Mouse (Mus musculus): ENCODE measurements at regions not wholly inside any gene's neighbourhood (a gene's known extent, or its start where the extent isn't known, plus 50 kb on each side); places are given as distances from the start of the nearest gene placed in this dataset.

DNA sequence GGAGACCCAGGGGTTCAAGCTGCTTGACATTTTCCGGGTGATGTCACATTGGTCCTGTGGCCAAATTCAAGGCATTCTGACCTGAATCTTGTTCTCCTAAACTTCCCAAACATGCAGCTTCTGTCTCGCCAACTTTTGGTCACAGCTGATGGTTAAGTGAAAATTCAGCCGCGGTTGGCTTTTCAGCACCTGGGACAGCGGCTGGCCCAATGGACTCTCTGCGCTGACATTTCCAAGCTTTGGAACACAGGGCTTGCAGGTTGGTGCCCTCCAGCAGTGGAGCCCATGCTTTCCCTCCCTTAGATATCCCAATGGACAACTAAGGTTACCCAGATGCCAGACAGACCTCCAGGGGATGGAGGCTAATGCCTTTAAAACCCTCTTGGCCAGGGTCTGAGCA lies 100.2 kb downstream of the Aipl1 start:
- Histone ChIP-seq H3K9ac (ENCODE audit: control insufficient read depth, low read depth, low read length, poor library complexity, severe bottlenecking) (no peak overlapping the region), H3K4me3 (ENCODE audit: control insufficient read depth in 1 of 2, insufficient read depth in 1 of 2, low read depth in 2 of 2, low read length in 2 of 2) (no peak overlapping the region), H3K9me3 (replicated peaks; ENCODE audit: insufficient read depth, low read length) (no peaks in the 10 kb centered on the region), H3K79me2 (ENCODE audit: control insufficient read depth, insufficient read depth, low read length, poor library complexity) (no peaks in the 10 kb centered on the region), H3K36me3 (ENCODE audit: control insufficient read depth in 1 of 2, insufficient read depth in 2 of 2, low read length in 2 of 2) (no peaks in the 10 kb centered on the region), H3K27ac (ENCODE audit: control insufficient read depth, low read depth, low read length) (no peak overlapping the region), H3K4me1 (ENCODE audit: control insufficient read depth in 1 of 2, insufficient read depth in 2 of 2, low read length in 2 of 2) (no peaks in the 10 kb centered on the region), H3K27me3 (ENCODE audit: control insufficient read depth in 1 of 2, insufficient read depth in 2 of 2, low read length in 2 of 2) (no peaks in the 10 kb centered on the region)
- DNase-seq (ENCODE audit: low read depth, low spot score): no peak
- TF ChIP-seq ZNF384 (IDR thresholded peaks at IDR 0.05; ENCODE audit: low read depth, low read length) (no peak), TCF12 (IDR thresholded peaks at IDR 0.05; ENCODE audit: low read depth, low read length) (no peak), NELFE (IDR thresholded peaks at IDR 0.05; ENCODE audit: low read depth, low read length) (no peak)

DNA sequence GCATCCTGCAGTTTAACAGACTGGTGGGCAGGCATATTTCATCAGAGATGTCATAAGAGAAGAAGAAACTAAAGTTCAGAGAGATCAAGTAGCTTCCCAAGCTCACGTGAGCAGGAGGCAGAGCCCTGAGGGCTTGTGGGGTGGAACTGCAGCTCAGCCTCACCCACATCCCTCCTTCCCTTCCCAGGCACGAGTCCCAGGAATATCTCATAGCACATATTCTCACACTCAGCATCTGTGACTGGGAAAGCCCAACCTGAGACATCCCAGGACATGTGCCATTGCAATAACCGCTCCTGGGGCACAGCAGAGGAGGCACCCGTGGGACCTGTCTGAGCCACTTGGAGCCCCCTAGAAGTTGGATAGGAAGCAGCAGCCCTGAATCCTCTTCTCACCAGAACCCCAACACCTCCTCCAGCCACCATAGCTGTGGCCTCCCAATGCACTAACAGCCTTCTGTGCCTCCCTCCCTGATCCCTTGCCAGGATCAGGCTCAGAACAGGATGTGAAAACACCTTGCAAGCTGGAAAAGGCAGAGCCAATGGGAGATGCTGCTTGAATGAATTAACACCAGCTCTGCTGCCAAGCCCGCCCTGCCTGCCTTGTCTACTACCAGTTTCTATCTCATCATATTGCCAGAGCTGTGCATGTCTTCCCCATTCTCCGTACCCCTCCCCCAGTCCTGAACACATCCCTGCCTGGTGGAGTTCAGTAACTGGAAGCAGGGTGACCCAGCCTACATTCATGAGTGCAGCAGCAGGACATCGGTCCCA lies 107.4 kb downstream of the Aipl1 start:
- H3K4me3 ChIP-seq (ENCODE audit: control insufficient read depth in 1 of 2, insufficient read depth in 1 of 2, low read depth in 2 of 2, low read length in 2 of 2): no peak overlapping the region
- no peak for DNase-seq (ENCODE audit: low read depth, low spot score)
- no peaks in the 10 kb centered on the region for H3K36me3 ChIP-seq (ENCODE audit: control insufficient read depth in 1 of 2, insufficient read depth in 2 of 2, low read length in 2 of 2)
- no peak overlapping the region for H3K9ac ChIP-seq (ENCODE audit: control insufficient read depth, low read depth, low read length, poor library complexity, severe bottlenecking)
- no peak for TF ChIP-seq GABPA (IDR thresholded peaks at IDR 0.05; ENCODE audit: low read depth, low read length)
- TF ChIP-seq SMC3 (IDR thresholded peaks at IDR 0.05; ENCODE audit: low read depth, low read length): no peak
- no peak for TF ChIP-seq ELF1 (IDR thresholded peaks at IDR 0.05; ENCODE audit: low read depth, low read length)
- TF ChIP-seq ETS1 (IDR thresholded peaks at IDR 0.05; ENCODE audit: low read depth, low read length): no peak
- no peak for TF ChIP-seq MYB (IDR thresholded peaks at IDR 0.05; ENCODE audit: low read depth, low read length)
- no peak overlapping the region for H3K27ac ChIP-seq (ENCODE audit: control insufficient read depth, low read depth, low read length)
- no peaks in the 10 kb centered on the region for H3K79me2 ChIP-seq (ENCODE audit: control insufficient read depth, insufficient read depth, low read length, poor library complexity)
- no peaks in the 10 kb centered on the region for H3K4me1 ChIP-seq (ENCODE audit: control insufficient read depth in 1 of 2, insufficient read depth in 2 of 2, low read length in 2 of 2)
- no peaks in the 10 kb centered on the region for H3K27me3 ChIP-seq (ENCODE audit: control insufficient read depth in 1 of 2, insufficient read depth in 2 of 2, low read length in 2 of 2)
- H3K9me3 ChIP-seq (replicated peaks; ENCODE audit: insufficient read depth, low read length): no peaks in the 10 kb centered on the region; the same call in 1 of the 2 replicates

DNA sequence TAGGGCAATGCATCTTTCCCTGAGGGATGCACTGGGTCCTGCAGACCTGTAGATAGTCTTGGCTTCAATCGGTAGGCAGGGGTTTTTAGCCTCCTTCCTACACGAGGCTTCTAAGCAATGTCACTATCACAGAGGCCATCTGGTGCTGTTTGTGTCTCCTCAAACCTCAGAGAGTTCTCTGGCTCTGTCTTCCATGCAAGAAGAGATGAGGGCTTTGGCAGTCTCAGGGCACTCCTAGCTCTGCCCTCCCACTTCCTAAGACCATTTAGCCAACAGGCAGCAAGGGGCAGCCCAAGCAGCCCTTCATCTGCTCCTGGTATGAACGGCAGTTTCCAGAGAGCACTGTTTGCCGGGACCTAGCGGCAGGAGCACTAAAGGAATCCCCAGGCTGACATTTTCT lies 122.6 kb downstream of the Aipl1 start:
- Histone ChIP-seq H3K27me3 (ENCODE audit: control insufficient read depth in 1 of 2, insufficient read depth in 2 of 2, low read length in 2 of 2) (no peaks in the 10 kb centered on the region), H3K9ac (ENCODE audit: control insufficient read depth, low read depth, low read length, poor library complexity, severe bottlenecking) (no peak overlapping the region)
- TF ChIP-seq GABPA (IDR thresholded peaks at IDR 0.05; ENCODE audit: low read depth, low read length) (no peak), USF2 (IDR thresholded peaks at IDR 0.05; ENCODE audit: borderline replicate concordance in 1 of 2, insufficient read depth in 1 of 2, low read depth in 1 of 2, low read length in 2 of 2) (no peak), MXI1 (IDR thresholded peaks at IDR 0.05; ENCODE audit: low read depth, low read length) (no peak), KAT2A (conservative IDR thresholded peaks at IDR 0.05; ENCODE audit: low read depth, low read length) (no peak), POLR2AphosphoS2 (IDR thresholded peaks at IDR 0.05; ENCODE audit: low read length) (no peak), MYB (IDR thresholded peaks at IDR 0.05; ENCODE audit: low read depth, low read length) (no peak), POLR2A (IDR thresholded peaks at IDR 0.05; ENCODE audit: control insufficient read depth in 1 of 2, insufficient read depth in 1 of 2, low read depth in 1 of 2, low read length in 2 of 2, poor library complexity in 1 of 2) (no peak), GATA1 (IDR thresholded peaks at IDR 0.05; ENCODE audit: low read depth, low read length) (no peak), JUND (IDR thresholded peaks at IDR 0.05; ENCODE audit: low read depth, low read length) (no peak), E2F4 (IDR thresholded peaks at IDR 0.05; ENCODE audit: borderline replicate concordance, low read depth, low read length) (no peak), USF1 (IDR thresholded peaks at IDR 0.05; ENCODE audit: low read depth, low read length) (no peak), MAX (IDR thresholded peaks at IDR 0.05; ENCODE audit: low read length) (no peak), HCFC1 (IDR thresholded peaks at IDR 0.05; ENCODE audit: low read depth, low read length) (no peak), BHLHE40 (IDR thresholded peaks at IDR 0.05; ENCODE audit: borderline replicate concordance, low read depth, low read length) (no peak), CTCF (IDR thresholded peaks at IDR 0.05 in 2 of 3, conservative IDR thresholded peaks at IDR 0.05 in 1 of 3; ENCODE audit: control insufficient read depth in 1 of 3, insufficient read depth in 1 of 3, low read depth in 2 of 3, low read length in 3 of 3, poor library complexity in 1 of 3, severe bottlenecking in 1 of 3) (no peak), UBTF (IDR thresholded peaks at IDR 0.05; ENCODE audit: borderline replicate concordance, insufficient read depth, low read depth, low read length) (no peak), NELFE (IDR thresholded peaks at IDR 0.05; ENCODE audit: low read depth, low read length) (no peak), MAFK (IDR thresholded peaks at IDR 0.05; ENCODE audit: borderline replicate concordance, low read depth, low read length) (no peak), TBP (IDR thresholded peaks at IDR 0.05; ENCODE audit: low read depth, low read length) (no peak), ZNF384 (IDR thresholded peaks at IDR 0.05; ENCODE audit: low read depth, low read length) (no peak)

More for the DNA sequence above, 122.6 kb downstream of the Aipl1 start:
- H3K4me3 ChIP-seq (ENCODE audit: control insufficient read depth in 1 of 2, insufficient read depth in 1 of 2, low read depth in 2 of 2, low read length in 2 of 2): no peak overlapping the region
- no peak for DNase-seq (ENCODE audit: low read depth, low spot score)
- H3K27ac ChIP-seq (ENCODE audit: control insufficient read depth, low read depth, low read length): no peak overlapping the region
- no peaks in the 10 kb centered on the region for H3K4me1 ChIP-seq (ENCODE audit: control insufficient read depth in 1 of 2, insufficient read depth in 2 of 2, low read length in 2 of 2)
- H3K36me3 ChIP-seq (ENCODE audit: control insufficient read depth in 1 of 2, insufficient read depth in 2 of 2, low read length in 2 of 2): no peaks in the 10 kb centered on the region
- no peaks in the 10 kb centered on the region for H3K9me3 ChIP-seq (replicated peaks; ENCODE audit: insufficient read depth, low read length)
- no peaks in the 10 kb centered on the region for H3K79me2 ChIP-seq (ENCODE audit: control insufficient read depth, insufficient read depth, low read length, poor library complexity)
